Mouse (Mus musculus): ENCODE measurements at regions not wholly inside any gene's neighbourhood (a gene's known extent, or its start where the extent isn't known, plus 50 kb on each side); places are given as distances from the start of the nearest gene placed in this dataset.

DNA sequence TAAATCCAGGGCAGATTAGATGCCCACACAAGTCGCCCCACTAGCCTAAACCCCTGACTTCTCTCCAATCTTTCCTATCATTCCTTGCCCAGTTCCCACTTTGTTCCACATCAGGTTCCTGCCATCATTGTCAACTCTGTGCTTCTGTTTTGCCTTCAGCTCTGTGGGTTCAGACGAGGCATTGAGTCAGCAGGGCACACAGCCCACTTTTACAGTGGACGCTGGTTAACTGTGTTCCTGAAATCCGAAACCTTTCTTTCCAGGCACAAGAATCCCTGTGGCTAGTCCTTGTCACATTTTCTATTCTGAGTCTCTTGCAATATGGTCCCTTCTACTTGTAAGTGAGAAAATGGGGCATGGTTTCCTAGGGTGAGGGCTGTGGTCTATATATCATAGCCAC, 392.3 kb downstream of the Etnk1 start:
- H3ac ChIP-seq (ENCODE audit: control insufficient read depth, insufficient read length) = no peak overlapping the region
- H3K4me2 ChIP-seq (ENCODE audit: low read depth) = peak overlapping the region; percentile 26
- no peaks in the 10 kb centered on the region for H3K79me2 ChIP-seq (ENCODE audit: control insufficient read depth, insufficient read depth)
- TF ChIP-seq USF1 (IDR thresholded peaks at IDR 0.05; ENCODE audit: low read depth) = no peak
- no peak for TF ChIP-seq MYOD1 (IDR thresholded peaks at IDR 0.05; ENCODE audit: control insufficient read depth in 1 of 3, insufficient read length in 2 of 3, low read depth in 2 of 3)
- no peak for TF ChIP-seq POLR2A (IDR thresholded peaks at IDR 0.05; ENCODE audit: insufficient read length, low read depth)
- no peak for TF ChIP-seq MAX (IDR thresholded peaks at IDR 0.05; ENCODE audit: low read depth)
- no peak for TF ChIP-seq TCF3 (IDR thresholded peaks at IDR 0.05; ENCODE audit: insufficient read length, low read depth)
- no peak for TF ChIP-seq E2F4 (IDR thresholded peaks at IDR 0.05; ENCODE audit: insufficient read depth)
- TF ChIP-seq MYOG (IDR thresholded peaks at IDR 0.05; ENCODE audit: control insufficient read depth in 1 of 3, insufficient read depth in 1 of 3, insufficient read length in 2 of 3, low read depth in 2 of 3) = no peak
- no peak for TF ChIP-seq SRF (IDR thresholded peaks at IDR 0.05; ENCODE audit: control insufficient read depth, insufficient read length, low read depth)
- TF ChIP-seq TCF12 (IDR thresholded peaks at IDR 0.05; ENCODE audit: insufficient read depth, poor library complexity, severe bottlenecking) = no peak
- TF ChIP-seq REST (IDR thresholded peaks at IDR 0.05; ENCODE audit: insufficient read depth, insufficient read length) = no peak
- TF ChIP-seq POLR2AphosphoS2 (IDR thresholded peaks at IDR 0.05; ENCODE audit: insufficient read length, low read depth) = no peak
- TF ChIP-seq CEBPB (IDR thresholded peaks at IDR 0.05; ENCODE audit: insufficient read depth, poor library complexity, severe bottlenecking) = no peak
- H3K27me3 ChIP-seq (ENCODE audit: control insufficient read depth, insufficient read depth, insufficient read length) = no peaks in the 10 kb centered on the region
- H3K4me3 ChIP-seq = no peak overlapping the region
- no peaks in the 10 kb centered on the region for H3K36me3 ChIP-seq (ENCODE audit: control insufficient read depth, insufficient read depth)

DNA sequence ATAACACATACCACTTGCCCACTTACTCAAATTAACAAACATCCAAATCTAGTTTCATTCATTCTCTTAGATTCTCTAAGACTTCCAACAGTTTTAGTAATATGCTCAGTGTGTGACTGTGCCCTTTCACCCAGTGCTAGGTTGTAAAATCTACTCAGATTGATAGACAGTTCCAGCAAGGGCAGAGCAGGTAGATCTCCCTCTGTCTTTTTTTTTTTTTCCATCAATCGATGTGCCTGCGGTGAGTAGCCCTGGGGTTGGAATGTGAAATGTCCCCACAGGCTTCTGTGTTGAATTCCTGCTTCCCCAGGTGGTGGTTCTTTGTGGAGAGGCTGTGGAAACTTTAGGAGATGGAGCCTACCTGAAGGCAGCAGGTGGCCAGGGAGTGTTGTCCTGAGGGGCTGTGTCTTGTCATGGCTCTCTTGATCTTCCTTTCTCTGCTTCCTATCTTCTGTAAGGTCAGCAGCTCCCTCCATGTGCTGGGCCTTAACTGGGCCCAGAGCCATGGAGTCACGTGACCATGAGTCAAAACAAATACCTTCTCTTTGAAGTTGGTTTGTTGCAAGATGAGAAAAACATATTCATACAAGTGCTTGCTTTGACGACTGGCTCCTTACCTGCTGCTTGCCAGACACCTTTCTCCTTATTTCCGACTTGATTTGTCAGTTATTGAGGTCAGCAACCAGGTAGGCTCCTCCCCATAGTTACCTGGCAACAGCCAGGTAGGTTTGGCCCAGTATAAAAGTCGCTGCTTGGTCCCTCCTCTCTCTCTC, 394.5 kb downstream of the Etnk1 start:
- TF ChIP-seq USF1 (IDR thresholded peaks at IDR 0.05; ENCODE audit: low read depth) = peak; percentile 58
- no peak for TF ChIP-seq REST (IDR thresholded peaks at IDR 0.05; ENCODE audit: insufficient read depth, insufficient read length)
- Histone ChIP-seq H3K4me2 (ENCODE audit: low read depth) (no peak overlapping the region), H3K36me3 (ENCODE audit: control insufficient read depth, insufficient read depth) (no peaks in the 10 kb centered on the region), H3K4me3 (no peak overlapping the region), H3ac (ENCODE audit: control insufficient read depth, insufficient read length) (no peak overlapping the region), H3K79me2 (ENCODE audit: control insufficient read depth, insufficient read depth) (no peaks in the 10 kb centered on the region), H3K27me3 (ENCODE audit: control insufficient read depth, insufficient read depth, insufficient read length) (no peaks in the 10 kb centered on the region)

DNA sequence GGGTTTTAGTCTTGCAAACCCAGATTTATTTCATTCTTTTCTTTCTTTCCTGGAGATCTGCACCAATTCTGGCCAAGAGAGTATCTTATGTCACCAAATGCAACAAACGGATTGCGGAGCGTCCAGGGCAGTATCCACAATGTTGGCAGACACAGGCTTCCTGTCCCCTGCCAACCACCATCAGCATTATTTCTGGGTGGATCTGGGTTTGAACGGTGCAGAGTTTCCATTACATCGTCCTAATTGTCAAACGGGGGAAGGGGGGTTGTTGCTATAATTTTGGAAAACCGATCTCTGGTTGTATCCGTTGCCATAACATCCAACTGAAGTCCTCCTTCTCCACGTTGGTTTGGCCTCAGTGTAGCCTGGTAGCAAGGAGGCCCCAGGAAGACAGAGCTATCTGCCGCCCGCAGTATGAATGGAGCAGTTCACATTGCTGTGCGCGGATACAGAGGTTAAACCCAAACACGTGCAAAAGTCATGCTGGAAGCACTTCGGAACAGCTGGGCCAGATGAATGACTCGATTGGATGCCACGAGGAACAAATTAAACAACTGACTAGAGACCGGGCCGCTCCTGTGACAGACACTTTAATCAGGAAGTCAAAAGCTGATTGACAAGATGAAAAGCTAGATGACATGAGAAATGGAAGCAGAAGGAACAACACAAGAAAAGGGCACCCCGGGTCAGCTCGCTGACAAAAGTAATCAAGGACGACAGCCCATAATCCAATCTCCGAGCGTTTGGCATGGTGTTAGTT, 404.5 kb downstream of the Etnk1 start:
- no peak overlapping the region for H3K4me3 ChIP-seq
- no peak overlapping the region for H3ac ChIP-seq (ENCODE audit: control insufficient read depth, insufficient read length)
- no peak overlapping the region for H3K4me2 ChIP-seq (ENCODE audit: low read depth)
- no peaks in the 10 kb centered on the region for H3K27me3 ChIP-seq (ENCODE audit: control insufficient read depth, insufficient read depth, insufficient read length)
- H3K36me3 ChIP-seq (ENCODE audit: control insufficient read depth, insufficient read depth) = no peaks in the 10 kb centered on the region
- TF ChIP-seq POLR2AphosphoS2 (IDR thresholded peaks at IDR 0.05; ENCODE audit: insufficient read length, low read depth) (no peak), MYOD1 (IDR thresholded peaks at IDR 0.05; ENCODE audit: control insufficient read depth in 1 of 3, insufficient read length in 2 of 3, low read depth in 2 of 3) (no peak), REST (IDR thresholded peaks at IDR 0.05; ENCODE audit: insufficient read depth, insufficient read length) (no peak), MAX (IDR thresholded peaks at IDR 0.05; ENCODE audit: low read depth) (no peak), USF1 (IDR thresholded peaks at IDR 0.05; ENCODE audit: low read depth) (no peak), SRF (IDR thresholded peaks at IDR 0.05; ENCODE audit: control insufficient read depth, insufficient read length, low read depth) (no peak)
- H3K79me2 ChIP-seq (ENCODE audit: control insufficient read depth, insufficient read depth) = no peaks in the 10 kb centered on the region

DNA sequence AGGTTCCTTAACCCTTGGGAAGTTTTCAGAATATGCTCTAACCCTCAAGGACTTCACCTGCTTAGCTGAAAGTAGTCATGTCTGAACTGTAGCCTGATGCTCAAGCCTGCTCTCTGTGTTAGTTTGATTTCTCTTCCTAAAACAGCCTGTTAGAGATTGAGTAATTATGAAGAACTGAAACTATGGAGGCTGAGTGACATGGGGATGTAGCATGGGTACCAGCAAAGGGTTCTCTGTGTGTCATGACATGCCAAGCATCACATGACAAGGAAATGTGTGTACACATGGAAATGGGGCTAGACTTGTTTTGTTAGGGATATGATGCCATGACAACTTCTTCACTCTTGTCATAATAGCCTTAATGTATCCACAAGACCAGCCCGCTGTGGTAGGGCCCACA, 412.2 kb downstream of the Etnk1 start:
- H3K79me2 ChIP-seq (ENCODE audit: control insufficient read depth, insufficient read depth) = no peaks in the 10 kb centered on the region
- H3K4me2 ChIP-seq (ENCODE audit: low read depth) = no peak overlapping the region
- TF ChIP-seq REST (IDR thresholded peaks at IDR 0.05; ENCODE audit: insufficient read depth, insufficient read length) (no peak), MAX (IDR thresholded peaks at IDR 0.05; ENCODE audit: low read depth) (no peak), POLR2A (IDR thresholded peaks at IDR 0.05; ENCODE audit: insufficient read length, low read depth) (no peak), USF1 (IDR thresholded peaks at IDR 0.05; ENCODE audit: low read depth) (no peak), MYOD1 (IDR thresholded peaks at IDR 0.05; ENCODE audit: control insufficient read depth in 1 of 3, insufficient read length in 2 of 3, low read depth in 2 of 3) (no peak), POLR2AphosphoS2 (IDR thresholded peaks at IDR 0.05; ENCODE audit: insufficient read length, low read depth) (no peak), TCF3 (IDR thresholded peaks at IDR 0.05; ENCODE audit: insufficient read length, low read depth) (no peak), SRF (IDR thresholded peaks at IDR 0.05; ENCODE audit: control insufficient read depth, insufficient read length, low read depth) (no peak), CEBPB (IDR thresholded peaks at IDR 0.05; ENCODE audit: insufficient read depth, poor library complexity, severe bottlenecking) (no peak)
- H3ac ChIP-seq (ENCODE audit: control insufficient read depth, insufficient read length) = no peak overlapping the region
- H3K36me3 ChIP-seq (ENCODE audit: control insufficient read depth, insufficient read depth) = no peaks in the 10 kb centered on the region
- no peak overlapping the region for H3K4me3 ChIP-seq
- no peaks in the 10 kb centered on the region for H3K27me3 ChIP-seq (ENCODE audit: control insufficient read depth, insufficient read depth, insufficient read length)

DNA sequence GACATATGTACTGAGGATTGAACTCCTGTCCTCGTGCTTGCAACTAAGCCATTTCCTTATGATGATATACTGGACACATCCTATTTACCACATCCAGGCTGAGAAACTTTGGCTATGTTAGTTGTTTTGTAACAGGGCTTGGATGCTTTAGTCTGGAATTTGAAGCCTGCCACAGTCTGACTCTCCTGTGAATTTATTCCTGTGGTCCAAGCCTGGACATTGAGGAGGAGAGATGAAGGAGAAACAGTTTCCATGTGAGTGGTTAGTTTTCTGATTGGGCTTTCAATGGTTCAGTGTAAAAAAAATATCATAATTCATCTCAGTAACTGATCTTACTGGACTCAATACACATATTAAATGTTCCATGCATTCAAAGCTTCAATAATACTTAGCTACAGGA, 422.6 kb downstream of the Etnk1 start:
- Histone ChIP-seq H3K4me2 (ENCODE audit: low read depth) (no peak overlapping the region), H3ac (ENCODE audit: control insufficient read depth, insufficient read length) (no peak overlapping the region), H3K36me3 (ENCODE audit: control insufficient read depth, insufficient read depth) (no peaks in the 10 kb centered on the region), H3K79me2 (ENCODE audit: control insufficient read depth, insufficient read depth) (no peaks in the 10 kb centered on the region), H3K4me3 (no peak overlapping the region), H3K27me3 (ENCODE audit: control insufficient read depth, insufficient read depth, insufficient read length) (no peaks in the 10 kb centered on the region)
- no peak for TF ChIP-seq MYOD1 (IDR thresholded peaks at IDR 0.05; ENCODE audit: control insufficient read depth in 1 of 3, insufficient read length in 2 of 3, low read depth in 2 of 3)
- no peak for TF ChIP-seq MYOG (IDR thresholded peaks at IDR 0.05; ENCODE audit: control insufficient read depth in 1 of 3, insufficient read depth in 1 of 3, insufficient read length in 2 of 3, low read depth in 2 of 3)
- TF ChIP-seq TCF12 (IDR thresholded peaks at IDR 0.05; ENCODE audit: insufficient read depth, poor library complexity, severe bottlenecking) = no peak
- no peak for TF ChIP-seq POLR2AphosphoS2 (IDR thresholded peaks at IDR 0.05; ENCODE audit: insufficient read length, low read depth)
- no peak for TF ChIP-seq MAX (IDR thresholded peaks at IDR 0.05; ENCODE audit: low read depth)
- no peak for TF ChIP-seq TCF3 (IDR thresholded peaks at IDR 0.05; ENCODE audit: insufficient read length, low read depth)
- no peak for TF ChIP-seq REST (IDR thresholded peaks at IDR 0.05; ENCODE audit: insufficient read depth, insufficient read length)
- TF ChIP-seq E2F4 (IDR thresholded peaks at IDR 0.05; ENCODE audit: insufficient read depth) = no peak
- no peak for TF ChIP-seq CEBPB (IDR thresholded peaks at IDR 0.05; ENCODE audit: insufficient read depth, poor library complexity, severe bottlenecking)
- no peak for TF ChIP-seq SRF (IDR thresholded peaks at IDR 0.05; ENCODE audit: control insufficient read depth, insufficient read length, low read depth)
- TF ChIP-seq POLR2A (IDR thresholded peaks at IDR 0.05; ENCODE audit: insufficient read length, low read depth) = no peak
- TF ChIP-seq USF1 (IDR thresholded peaks at IDR 0.05; ENCODE audit: low read depth) = no peak
